Mouse (Mus musculus) adipocyte (in vitro differentiated cells): ENCODE data around the gene Adm2.

Experiments used
- DNase-seq: peaks from one replicate; pipeline ENCODE4 v3.0.0-alpha.2; 2016; ENCODE audit warnings: low spot score

The Adm2 gene

GRCm38 (mm10) chr15:89309962-89310498 lies 12.5 kb upstream of the Adm2 start:
- no peak for DNase-seq

DNA sequence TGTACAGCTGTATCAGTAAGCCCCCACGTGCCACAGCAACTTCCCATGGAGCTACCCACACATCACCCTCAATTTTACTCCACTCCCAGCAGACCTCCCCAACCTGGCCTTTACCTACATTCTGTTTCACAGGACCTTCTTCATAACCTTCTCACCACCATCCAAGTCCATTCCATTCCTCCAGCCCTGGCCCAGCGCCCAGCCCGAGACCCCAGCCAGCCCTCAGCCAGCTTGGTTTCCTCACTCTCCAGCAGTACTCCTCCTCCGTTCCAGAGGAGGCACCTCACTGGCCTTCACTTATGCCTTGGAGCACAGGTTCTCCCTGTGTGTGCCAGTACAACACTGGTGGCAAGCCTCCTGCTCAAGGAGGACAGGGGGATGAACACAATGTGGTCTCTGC lies 9.2 kb upstream of the Adm2 start:
- no peak for DNase-seq

- DNase-seq = no peak
These were observed 8.4 kb upstream of the Adm2 start for GRCm38 (mm10) chr15:89314107-89314506.

DNA sequence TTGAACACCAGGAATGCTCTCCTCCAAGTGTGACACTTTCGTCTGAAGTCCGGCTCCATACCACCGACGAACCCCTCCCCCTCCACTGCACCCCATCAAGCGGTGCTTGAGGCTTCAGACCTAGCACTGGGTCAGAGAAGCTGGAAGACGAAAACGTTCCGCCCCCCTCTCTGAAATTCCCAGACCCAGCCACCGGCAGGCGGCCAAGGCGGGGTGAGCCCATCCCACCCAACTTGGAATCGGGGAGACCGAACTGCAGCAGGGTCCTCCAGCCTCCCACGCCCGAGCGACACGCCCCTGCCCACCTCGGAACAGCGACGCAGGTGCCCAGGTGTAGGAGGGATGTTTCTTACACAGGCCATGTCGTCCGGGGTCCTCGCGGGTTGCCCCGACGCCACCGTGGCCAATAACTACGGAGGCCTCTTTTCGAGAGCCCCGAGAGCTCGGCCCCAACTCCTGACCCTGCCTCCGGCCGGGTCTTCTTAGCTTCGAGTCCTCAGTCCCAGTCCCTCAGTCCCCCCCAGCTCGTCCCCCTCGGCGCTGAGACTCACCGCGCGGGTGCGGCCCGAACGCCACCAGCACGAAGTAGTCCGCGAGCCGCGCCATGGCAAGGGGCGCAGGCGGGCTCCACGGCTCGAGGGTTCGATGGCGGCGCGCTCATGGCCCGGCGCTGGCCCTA lies 7.9 kb upstream of the Adm2 start:
- no peak for DNase-seq

DNA sequence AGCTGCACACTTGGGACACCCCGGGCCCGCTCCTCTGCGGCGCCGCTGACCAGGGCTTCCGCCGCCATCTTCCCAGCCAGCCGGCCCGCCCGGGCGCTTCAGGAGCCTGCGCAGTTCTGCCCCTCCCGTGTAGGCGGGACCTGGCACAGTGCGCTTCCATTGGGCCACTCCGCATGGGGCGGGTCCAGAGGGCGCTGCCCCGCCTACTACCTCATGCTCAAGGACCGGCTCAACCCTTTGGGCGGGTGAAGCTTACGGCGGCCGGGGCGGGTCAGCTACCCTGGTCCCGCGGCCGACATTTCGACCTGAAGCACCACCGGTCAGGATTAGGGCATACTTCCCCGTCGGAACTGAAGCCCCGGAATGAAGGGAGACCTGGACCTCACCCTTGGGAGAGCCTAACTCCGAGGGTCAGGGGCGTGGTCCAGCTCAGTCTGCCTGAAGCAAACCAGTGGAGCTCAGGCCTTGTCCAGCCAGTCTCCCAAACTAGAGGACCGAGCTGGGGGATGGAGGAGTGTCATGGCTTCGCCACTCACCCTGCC lies 7.3 kb upstream of the Adm2 start, which contains the start of gene Sbf1:
Gene Sbf1 (minus strand): TSS at position 122 of the 542 bp plus-strand sequence.
- DNase-seq = peak; percentile 97

DNA sequence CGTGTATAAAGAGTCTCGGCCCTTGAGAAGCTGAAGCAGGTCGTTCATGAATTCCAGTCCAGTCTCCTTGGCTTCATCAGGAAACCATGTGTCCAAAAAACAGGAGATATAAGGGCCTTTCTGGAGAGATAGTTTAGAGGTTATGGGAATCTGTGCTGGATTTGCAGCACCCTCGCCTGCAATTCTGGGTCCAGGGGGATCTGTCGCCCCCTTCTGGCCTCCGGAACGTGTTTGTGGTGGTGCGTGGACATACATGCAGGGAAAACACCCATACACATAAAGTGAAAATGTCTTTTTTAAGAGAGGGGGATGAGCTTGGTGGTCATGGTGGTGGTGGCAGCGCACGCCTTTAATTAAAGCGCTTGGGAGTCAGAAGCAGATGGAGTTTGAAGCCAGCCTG lies 6.4 kb upstream of the Adm2 start:
- DNase-seq = no peak

DNA sequence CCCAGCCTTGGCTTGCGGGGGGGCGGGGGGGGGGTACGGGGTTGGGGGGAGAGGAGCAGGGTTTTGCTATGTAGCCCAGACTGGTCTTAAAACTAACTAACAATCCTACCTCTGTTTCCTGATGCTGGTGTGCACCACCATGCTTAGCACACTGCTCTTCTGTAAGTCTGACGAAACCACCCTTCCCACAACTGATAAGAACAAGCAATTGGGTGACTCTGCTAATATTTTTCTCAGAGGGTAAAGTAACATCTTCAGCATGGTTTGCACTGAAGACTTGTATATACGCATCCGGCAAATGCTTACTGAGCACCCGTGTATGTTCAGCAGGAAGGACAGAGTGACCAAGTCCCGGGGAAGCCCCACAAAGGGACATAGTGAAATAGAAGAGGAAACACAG lies 1.3 kb upstream of the Adm2 start:
- no peak for DNase-seq

- DNase-seq = no peak
These were observed 1.1 kb downstream of the Adm2 start for GRCm38 (mm10) chr15:89323656-89324055.

GRCm38 (mm10) chr15:89326441-89326840 lies 3.9 kb downstream of the Adm2 start:
- DNase-seq = no peak

GRCm38 (mm10) chr15:89334271-89334670 lies 11.8 kb downstream of the Adm2 start, which contains the start of gene Miox:
Gene Miox (plus strand): TSS chr15:89334398.
- DNase-seq = no peak

DNA sequence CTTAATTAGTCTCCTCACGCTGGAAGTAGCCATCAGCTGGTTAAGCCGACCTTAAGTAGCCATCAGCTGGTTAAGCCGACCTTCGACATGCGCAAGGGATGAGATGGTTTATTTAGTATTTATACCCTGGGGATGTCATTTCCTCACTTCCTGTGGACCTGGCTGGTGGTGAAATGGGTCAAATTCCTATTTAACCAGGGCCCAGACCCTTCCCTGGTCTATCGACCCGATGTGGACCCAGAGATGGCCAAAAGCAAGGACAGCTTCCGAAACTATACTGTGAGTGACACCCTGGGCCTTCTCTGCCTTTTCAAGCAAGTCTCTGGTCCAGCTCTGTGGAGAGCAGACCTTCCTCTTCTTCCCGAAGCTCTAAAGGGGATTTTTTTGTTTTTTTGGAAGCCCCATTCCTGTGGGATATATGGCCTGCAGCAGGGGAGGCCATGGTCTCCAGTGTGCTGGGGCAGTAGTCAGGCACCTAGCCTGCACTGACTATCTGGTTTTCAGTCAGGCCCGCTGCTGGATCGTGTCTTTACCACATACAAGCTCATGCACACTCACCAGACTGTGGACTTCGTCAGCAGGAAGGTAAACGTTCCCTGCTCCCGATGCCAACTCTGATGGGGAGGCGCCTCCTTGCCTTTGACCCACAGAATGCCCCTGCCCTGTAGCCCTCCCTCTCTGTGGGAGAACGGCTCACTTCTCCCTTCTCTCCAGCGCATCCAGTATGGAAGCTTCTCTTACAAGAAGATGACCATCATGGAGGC lies 12.4 kb downstream of the Adm2 start:
- DNase-seq = no peak

DNA sequence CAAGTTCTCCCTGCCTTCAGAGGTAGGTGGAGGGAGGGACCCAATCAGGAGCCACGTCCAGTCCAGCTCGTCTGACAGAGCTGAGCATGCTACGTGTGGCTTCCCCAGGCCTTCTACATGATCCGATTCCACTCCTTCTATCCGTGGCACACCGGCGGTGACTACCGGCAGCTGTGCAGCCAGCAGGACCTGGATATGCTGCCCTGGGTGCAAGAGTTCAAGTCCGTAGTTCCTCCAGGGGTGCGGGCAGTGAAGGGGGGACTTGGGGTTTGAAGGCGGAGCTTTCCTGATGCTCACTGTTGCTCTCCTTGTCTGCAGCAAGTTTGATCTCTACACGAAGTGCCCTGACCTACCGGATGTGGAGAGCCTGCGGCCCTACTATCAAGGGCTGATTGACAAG lies 13.9 kb downstream of the Adm2 start:
- DNase-seq = no peak

DNA sequence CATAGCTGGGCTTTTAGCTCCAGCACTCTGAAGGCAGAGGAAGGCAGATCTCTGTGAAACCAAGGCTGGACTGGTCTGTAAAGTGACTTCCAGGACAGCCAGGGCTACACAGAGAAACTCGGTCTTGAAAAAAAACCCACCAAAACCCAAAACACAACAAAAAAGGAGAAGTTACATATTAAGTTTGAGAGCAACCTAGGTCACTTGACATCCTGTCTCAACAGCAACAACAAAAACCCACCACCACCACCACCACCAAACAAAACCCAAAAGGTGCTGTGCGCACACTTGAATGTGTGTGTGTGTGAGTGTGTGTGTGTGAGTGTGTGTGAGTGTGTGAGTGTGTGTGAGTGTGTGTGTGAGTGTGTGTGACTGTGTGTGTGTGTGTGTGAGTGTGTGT lies 17.2 kb downstream of the Adm2 start:
- no peak for DNase-seq

DNA sequence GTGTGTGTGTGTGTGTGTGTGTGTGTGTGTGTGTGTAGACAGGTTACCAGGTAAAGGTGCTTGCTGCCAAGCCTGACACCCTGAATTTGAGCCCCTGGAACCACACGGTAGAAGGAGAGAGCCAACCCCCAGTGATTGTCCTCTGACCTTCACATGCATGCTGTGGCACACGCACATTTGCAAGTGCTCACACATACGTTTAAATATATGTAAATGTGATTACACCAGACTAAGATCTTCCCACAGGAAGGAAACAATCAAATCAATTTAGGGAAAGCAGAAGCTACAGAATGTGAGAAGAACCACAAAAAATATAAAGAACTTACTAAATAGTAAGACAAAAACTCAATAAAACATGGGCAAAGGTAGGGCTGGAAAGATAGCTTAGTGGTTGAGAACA lies 17.6 kb downstream of the Adm2 start:
- DNase-seq = no peak

DNA sequence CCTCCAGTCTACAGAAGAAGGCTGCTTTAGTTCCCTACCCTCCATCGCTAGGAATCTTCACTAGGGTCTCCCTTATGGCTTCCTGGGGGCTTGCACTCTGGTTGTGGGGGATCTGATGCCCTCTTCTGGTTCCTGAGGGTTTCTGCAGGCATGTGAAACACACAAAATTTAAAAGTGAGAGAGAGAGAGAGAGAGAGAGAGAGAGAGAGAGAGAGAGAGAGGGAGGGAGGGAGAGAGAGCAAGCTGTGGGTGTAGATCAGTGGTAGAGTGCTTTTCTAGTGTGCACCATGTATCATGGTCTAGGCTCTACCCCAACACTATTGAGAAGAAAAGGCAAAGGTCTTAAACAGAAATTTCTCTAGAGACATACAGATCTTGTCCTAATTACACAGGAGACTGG lies 19.2 kb downstream of the Adm2 start:
- no peak for DNase-seq

DNA sequence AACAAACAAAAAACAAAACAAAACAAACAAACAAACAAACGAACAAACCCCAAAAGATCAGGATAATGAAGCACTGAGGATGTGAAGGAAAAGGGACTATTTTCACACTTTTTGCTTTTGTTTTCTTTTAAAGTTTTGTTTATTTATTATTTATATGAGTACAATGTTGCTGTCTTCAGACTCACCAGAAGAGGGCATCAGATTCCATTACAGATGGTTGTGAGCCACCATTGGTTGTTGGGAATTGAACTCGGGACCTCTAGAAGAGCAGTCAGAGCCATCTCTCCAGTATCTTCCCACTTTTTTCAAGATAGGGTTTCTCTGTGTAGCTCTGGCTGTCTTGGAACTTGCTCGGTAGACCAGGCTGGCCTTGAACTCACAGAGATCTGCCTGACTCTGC lies 20.8 kb downstream of the Adm2 start:
- no peak for DNase-seq

GRCm38 (mm10) chr15:89350447-89350846 lies 27.9 kb downstream of the Adm2 start:
- DNase-seq = no peak

- no peak for DNase-seq
These were observed 28.8 kb downstream of the Adm2 start for GRCm38 (mm10) chr15:89351302-89351701.

DNA sequence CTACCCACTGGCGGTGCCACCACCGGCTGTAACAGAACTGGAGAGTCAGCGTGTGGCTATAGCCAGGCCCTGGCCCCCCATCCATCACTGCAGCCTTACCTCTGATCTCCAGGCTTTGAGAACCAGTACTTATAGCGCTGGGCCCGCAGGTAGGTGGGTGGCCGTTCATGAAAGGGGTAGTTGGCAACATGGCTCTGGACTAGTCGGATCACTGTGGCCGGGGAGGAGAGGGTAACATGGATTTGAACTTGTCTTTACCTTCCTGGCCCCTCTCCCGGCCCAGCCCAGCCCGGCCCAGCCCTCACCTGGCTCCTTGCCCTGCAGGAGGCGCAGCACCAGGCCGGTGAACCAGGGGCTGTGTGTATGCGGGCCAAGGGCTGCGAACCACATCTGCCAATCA lies 29.5 kb downstream of the Adm2 start:
- DNase-seq = no peak

- DNase-seq = no peak
These were observed 30.3 kb downstream of the Adm2 start for GRCm38 (mm10) chr15:89352795-89353194.

GRCm38 (mm10) chr15:89353837-89354236 lies 31.3 kb downstream of the Adm2 start:
- no peak for DNase-seq

DNA sequence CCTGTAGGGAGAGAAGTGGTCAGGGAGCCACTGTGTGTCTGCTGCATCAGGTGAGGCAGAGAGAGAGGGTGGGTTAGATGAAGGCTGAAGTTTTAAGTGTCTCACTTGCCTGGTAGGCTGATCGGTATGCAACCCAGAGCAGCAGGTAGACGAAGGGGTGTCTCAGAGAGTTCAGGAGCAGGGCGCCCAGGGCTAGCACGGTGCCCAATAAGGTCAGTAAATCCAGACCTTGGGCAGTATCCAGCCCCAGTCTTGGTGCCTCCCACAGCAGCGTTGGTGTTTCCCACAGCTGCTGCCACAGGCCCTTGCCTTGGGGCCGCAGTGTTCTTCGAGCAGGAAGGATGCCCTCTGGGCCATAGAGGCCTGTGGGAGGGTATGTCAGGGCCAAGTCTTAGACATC lies 31.9 kb downstream of the Adm2 start:
- no peak for DNase-seq
